Mouse (Mus musculus): Measurements from ENCODE around the gene Evi5l. TPM values are rescaled to one million over a fixed set of nuclear protein-coding genes. Genes with fewer than 3 reads are reported as not detected.

Gene Evi5l
- polyA plus RNA-seq, 1 experiment from 2014 or later = 6.6 TPM

DNA sequence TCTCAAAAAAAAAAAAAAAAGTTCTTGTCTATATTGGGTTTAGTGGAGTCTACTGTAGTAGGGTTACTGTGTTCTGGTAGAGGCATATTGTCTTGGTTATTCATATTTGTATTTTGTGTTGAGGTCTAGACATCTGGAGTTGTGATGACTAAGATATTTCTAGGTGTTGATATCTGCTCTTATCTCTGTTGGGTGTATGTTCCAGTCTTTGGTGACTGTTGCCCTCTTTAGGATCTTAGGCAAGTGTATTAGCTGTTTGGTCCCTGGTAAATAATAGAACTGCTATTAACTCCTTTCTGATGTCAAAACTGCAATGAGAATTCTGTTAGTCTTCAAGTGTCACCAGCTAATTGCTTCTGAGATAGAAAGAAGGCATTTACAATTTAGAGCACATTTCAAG, 11.5 kb upstream of the Evi5l start:
- no peak for TF ChIP-seq CTCF (IDR thresholded peaks at IDR 0.05; ENCODE audit: low read depth)
- Histone ChIP-seq H3K27me3 (replicated peaks; ENCODE audit: control insufficient read depth, insufficient read depth, low read length) (peaks cover 12% of the 10 kb centered on the region), H3K36me3 (ENCODE audit: control insufficient read depth, insufficient read depth) (no peaks in the 10 kb centered on the region), H3K27ac (ENCODE audit: low read depth, low read length) (no peak overlapping the region), H3K4me1 (replicated peaks; ENCODE audit: control insufficient read depth, insufficient read depth, low read length) (no peaks in the 10 kb centered on the region), H3K9me3 (ENCODE audit: control insufficient read depth) (peaks cover 10% of the 10 kb centered on the region; the same call in 1 of the 2 replicates), H3K4me3 (ENCODE audit: low read depth, low read length) (no peak overlapping the region), H3K4me2 (replicated peaks; ENCODE audit: low read depth) (no peak overlapping the region), H3K9ac (ENCODE audit: low read depth, low read length) (no peak overlapping the region)
- no peak for ATAC-seq

DNA sequence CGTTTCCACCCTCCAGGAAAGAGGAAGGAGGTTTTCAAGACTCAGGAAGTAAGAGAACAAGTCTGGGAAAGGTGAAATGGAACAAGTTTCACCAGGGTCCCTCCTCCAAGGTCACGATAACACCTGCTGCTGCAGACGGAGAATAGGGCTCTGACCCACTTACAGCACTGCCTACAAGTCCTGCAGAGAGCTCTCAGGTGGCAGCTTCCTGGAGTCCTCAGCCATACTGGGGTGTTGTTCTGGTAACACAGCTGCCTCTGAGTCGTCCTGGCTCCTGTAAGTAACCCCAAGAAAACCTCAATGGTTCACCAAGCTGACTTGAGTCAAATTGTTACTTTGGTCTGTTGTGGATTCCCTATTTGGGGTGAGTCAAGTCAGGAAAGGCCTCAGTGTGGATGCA, 3.6 kb upstream of the Evi5l start:
- Histone ChIP-seq H3K4me1 (replicated peaks; ENCODE audit: control insufficient read depth, insufficient read depth, low read length) (no peaks in the 10 kb centered on the region), H3K27me3 (replicated peaks; ENCODE audit: control insufficient read depth, insufficient read depth, low read length) (no peaks in the 10 kb centered on the region), H3K4me2 (replicated peaks; ENCODE audit: low read depth) (no peak overlapping the region), H3K36me3 (ENCODE audit: control insufficient read depth, insufficient read depth) (no peaks in the 10 kb centered on the region), H3K4me3 (ENCODE audit: low read depth, low read length) (no peak overlapping the region), H3K9me3 (ENCODE audit: control insufficient read depth) (no peaks in the 10 kb centered on the region), H3K27ac (ENCODE audit: low read depth, low read length) (no peak overlapping the region), H3K9ac (ENCODE audit: low read depth, low read length) (no peak overlapping the region)
- no peak for ATAC-seq
- no peak for TF ChIP-seq CTCF (IDR thresholded peaks at IDR 0.05; ENCODE audit: low read depth)
- 54% methylated on average over 4 of the region's 4 CpGs for WGBS

- Histone ChIP-seq H3K36me3 (ENCODE audit: control insufficient read depth, insufficient read depth) (no peaks in the 10 kb centered on the region), H3K9ac (ENCODE audit: low read depth, low read length) (peak overlapping the region; percentile 40; the same call in 1 of the 2 replicates), H3K27ac (ENCODE audit: low read depth, low read length) (no peak overlapping the region), H3K4me2 (replicated peaks; ENCODE audit: low read depth) (peak overlapping the region; percentile 76), H3K4me1 (replicated peaks; ENCODE audit: control insufficient read depth, insufficient read depth, low read length) (no peaks in the 10 kb centered on the region), H3K4me3 (ENCODE audit: low read depth, low read length) (peak overlapping the region; percentile 82), H3K9me3 (ENCODE audit: control insufficient read depth) (no peaks in the 10 kb centered on the region), H3K27me3 (replicated peaks; ENCODE audit: control insufficient read depth, insufficient read depth, low read length) (no peaks in the 10 kb centered on the region)
- ATAC-seq = no peak
- 11% methylated on average over 13 of the region's 13 CpGs for WGBS
- no peak for TF ChIP-seq CTCF (IDR thresholded peaks at IDR 0.05; ENCODE audit: low read depth)
Observed at GRCm38 (mm10) chr8:4165176-4165851, 1.1 kb upstream of the Evi5l start.

GRCm38 (mm10) chr8:4166881-4167525, 636 bp downstream of the Evi5l start:
- Histone ChIP-seq H3K27me3 (replicated peaks; ENCODE audit: control insufficient read depth, insufficient read depth, low read length) (no peaks in the 10 kb centered on the region), H3K4me2 (replicated peaks; ENCODE audit: low read depth) (peak overlapping the region; percentile 89), H3K9ac (ENCODE audit: low read depth, low read length) (peak overlapping the region; percentile 69), H3K4me1 (replicated peaks; ENCODE audit: control insufficient read depth, insufficient read depth, low read length) (no peaks in the 10 kb centered on the region), H3K36me3 (ENCODE audit: control insufficient read depth, insufficient read depth) (no peaks in the 10 kb centered on the region), H3K4me3 (ENCODE audit: low read depth, low read length) (peak overlapping the region; percentile 82), H3K9me3 (ENCODE audit: control insufficient read depth) (no peaks in the 10 kb centered on the region), H3K27ac (ENCODE audit: low read depth, low read length) (no peak overlapping the region)
- TF ChIP-seq CTCF (IDR thresholded peaks at IDR 0.05; ENCODE audit: low read depth) = no peak
- 17% methylated on average over 9 of the region's 10 CpGs for WGBS
- ATAC-seq = no peak

GRCm38 (mm10) chr8:4167918-4168317, 1.6 kb downstream of the Evi5l start:
- H3K27ac ChIP-seq (ENCODE audit: low read depth, low read length) = no peak overlapping the region
- ATAC-seq = no peak
- H3K27me3 ChIP-seq (replicated peaks; ENCODE audit: control insufficient read depth, insufficient read depth, low read length) = no peaks in the 10 kb centered on the region
- WGBS = 83% methylated on average over 1 of the region's 1 CpGs
- H3K4me3 ChIP-seq (ENCODE audit: low read depth, low read length) = no peak overlapping the region
- no peaks in the 10 kb centered on the region for H3K4me1 ChIP-seq (replicated peaks; ENCODE audit: control insufficient read depth, insufficient read depth, low read length)
- no peak overlapping the region for H3K9ac ChIP-seq (ENCODE audit: low read depth, low read length)
- no peak overlapping the region for H3K4me2 ChIP-seq (replicated peaks; ENCODE audit: low read depth)
- no peaks in the 10 kb centered on the region for H3K36me3 ChIP-seq (ENCODE audit: control insufficient read depth, insufficient read depth)
- H3K9me3 ChIP-seq (ENCODE audit: control insufficient read depth) = no peaks in the 10 kb centered on the region
- TF ChIP-seq CTCF (IDR thresholded peaks at IDR 0.05; ENCODE audit: low read depth) = no peak

DNA sequence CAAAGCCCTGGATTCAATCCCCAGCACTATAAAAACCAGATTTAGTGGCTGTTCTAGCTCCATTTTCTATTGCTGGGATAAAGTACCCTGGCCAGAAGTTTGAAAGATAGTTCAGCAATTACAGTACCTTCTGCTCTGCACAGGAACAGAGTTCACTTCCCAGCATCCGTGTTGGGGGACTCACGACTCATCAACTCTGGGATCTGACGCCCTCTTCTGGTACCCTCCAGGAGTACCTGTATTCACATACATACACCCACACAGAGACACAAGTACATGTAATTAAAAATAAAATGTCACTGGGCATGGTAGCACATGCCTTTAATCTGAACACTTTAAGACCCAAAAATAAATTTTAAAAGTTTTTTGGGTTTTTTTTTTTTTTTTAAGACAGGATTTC, 6.1 kb downstream of the Evi5l start:
- Histone ChIP-seq H3K27ac (ENCODE audit: low read depth, low read length) (no peak overlapping the region), H3K4me1 (replicated peaks; ENCODE audit: control insufficient read depth, insufficient read depth, low read length) (no peaks in the 10 kb centered on the region), H3K36me3 (ENCODE audit: control insufficient read depth, insufficient read depth) (no peaks in the 10 kb centered on the region), H3K4me2 (replicated peaks; ENCODE audit: low read depth) (no peak overlapping the region), H3K27me3 (replicated peaks; ENCODE audit: control insufficient read depth, insufficient read depth, low read length) (no peaks in the 10 kb centered on the region), H3K4me3 (ENCODE audit: low read depth, low read length) (no peak overlapping the region), H3K9ac (ENCODE audit: low read depth, low read length) (no peak overlapping the region), H3K9me3 (ENCODE audit: control insufficient read depth) (no peaks in the 10 kb centered on the region)
- TF ChIP-seq CTCF (IDR thresholded peaks at IDR 0.05; ENCODE audit: low read depth) = no peak
- no peak for ATAC-seq
- 74% methylated on average over 3 of the region's 3 CpGs for WGBS

All from intestine, postnatal 0 days (tissue).